Mouse (Mus musculus): ENCODE data around the gene Nek7.

The Nek7 gene

GRCm38 (mm10) chr1:138619996-138620461, at the start of gene Nek7:
Gene Nek7 (minus strand): TSS chr1:138620141.
- DNase-seq (ENCODE audit: low spot score in 2 of 2): no peak

- no peak for DNase-seq (ENCODE audit: low spot score in 2 of 2)
These were observed 42.4 kb upstream of the Nek7 start for GRCm38 (mm10) chr1:138662342-138662741.

DNA sequence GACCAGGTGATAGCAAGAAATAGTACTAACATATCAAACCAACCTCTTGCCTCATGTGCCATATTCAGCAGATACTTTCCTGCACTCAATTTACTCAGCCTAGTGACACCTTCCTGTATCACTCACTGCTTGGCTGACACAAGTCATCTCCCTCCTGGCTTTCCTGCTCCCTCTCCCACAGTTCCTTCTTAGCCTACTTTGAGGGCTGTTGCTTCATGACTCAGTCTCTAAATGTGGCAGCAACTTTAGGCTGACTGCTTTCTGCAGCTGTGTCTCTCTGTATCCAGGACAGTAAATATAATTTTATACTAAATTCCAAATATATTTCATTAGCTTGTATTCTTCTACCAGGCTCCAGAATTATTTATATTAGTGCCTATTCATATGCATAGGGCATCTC, 34.3 kb upstream of the Nek7 start:
- peak in 1 of 2 experiments; percentile 8 for DNase-seq (ENCODE audit: low spot score in 2 of 2)

GRCm38 (mm10) chr1:138644991-138645390, 25.1 kb upstream of the Nek7 start:
- no peak for DNase-seq (ENCODE audit: low spot score in 2 of 2)

DNA sequence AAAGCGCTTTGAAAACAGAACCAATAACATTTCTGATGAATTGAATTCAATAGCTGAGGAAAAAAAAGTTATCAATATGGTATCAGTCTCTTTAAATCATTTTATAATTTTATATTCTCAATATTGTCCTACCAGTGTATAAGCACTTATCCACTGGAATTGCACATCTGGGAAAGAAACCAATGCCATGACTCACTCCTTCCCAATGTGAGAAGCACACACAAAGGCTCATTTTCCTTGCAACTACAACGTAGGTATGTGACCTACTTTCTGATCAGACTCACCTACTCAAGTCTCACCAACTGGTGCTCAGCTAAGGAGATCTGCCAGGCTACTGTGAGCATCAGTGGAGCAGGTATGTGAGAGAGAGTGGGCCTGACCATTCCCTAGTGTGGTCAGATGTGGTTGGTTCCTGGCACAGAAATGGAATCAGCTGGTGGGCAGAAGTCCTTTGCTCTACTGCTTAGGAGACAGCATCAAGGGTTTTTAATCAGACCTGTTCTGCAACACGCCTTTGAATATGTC, 23.4 kb upstream of the Nek7 start:
- no peak for DNase-seq (ENCODE audit: low spot score in 2 of 2)

DNA sequence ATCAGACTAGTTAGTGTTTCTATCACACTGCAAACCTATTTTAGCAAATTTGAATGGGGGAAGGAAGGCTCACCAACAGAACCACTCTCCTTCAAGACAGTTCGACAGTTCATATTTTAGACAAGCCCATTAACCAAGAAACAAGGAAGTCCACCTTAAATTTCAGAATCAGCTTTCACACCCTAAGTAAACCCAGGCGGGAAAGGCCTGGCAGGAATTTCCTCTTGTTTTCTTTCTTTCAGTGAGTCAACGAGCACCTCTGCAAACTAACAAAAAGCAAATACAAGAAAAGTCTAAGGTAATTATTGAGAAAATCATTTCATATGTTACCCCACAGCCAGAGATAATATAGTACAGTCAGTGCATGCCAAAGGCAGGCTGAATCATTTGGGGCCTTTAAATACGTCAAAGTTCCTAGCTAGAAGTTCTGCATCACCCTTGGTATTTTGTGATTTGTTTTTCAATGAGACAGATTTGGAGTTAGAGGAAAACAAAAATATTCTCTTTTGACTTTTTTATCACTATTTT, 21.1 kb upstream of the Nek7 start:
- no peak for DNase-seq (ENCODE audit: low spot score in 2 of 2)

GRCm38 (mm10) chr1:138637850-138638249, 17.9 kb upstream of the Nek7 start:
- DNase-seq (ENCODE audit: low spot score in 2 of 2): no peak

DNA sequence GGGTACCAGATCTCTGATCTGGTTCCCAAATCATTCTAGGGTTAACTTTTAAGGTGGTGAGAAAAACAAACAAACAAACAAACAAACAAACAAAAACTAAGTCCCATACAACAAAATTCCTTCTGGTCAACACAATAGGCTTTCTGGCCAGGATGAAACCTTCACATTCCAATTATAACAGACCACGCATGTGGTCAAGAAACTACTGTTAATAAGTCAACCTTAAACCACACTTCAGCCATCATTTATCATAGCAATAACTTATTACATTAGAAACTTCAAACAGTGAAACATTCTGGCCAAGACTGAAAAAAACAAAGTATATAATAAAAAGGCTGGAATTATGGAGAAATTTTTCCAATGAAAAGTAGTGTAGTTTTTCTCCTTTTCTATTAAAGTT, 14.6 kb upstream of the Nek7 start:
- DNase-seq (ENCODE audit: low spot score in 2 of 2): no peak

GRCm38 (mm10) chr1:138628919-138629318, 9.0 kb upstream of the Nek7 start:
- DNase-seq (ENCODE audit: low spot score in 2 of 2): no peak

GRCm38 (mm10) chr1:138628486-138628885, 8.5 kb upstream of the Nek7 start:
- DNase-seq (ENCODE audit: low spot score in 2 of 2): no peak

- DNase-seq (ENCODE audit: low spot score in 2 of 2): no peak
These were observed 7.9 kb upstream of the Nek7 start for GRCm38 (mm10) chr1:138627804-138628203.

DNA sequence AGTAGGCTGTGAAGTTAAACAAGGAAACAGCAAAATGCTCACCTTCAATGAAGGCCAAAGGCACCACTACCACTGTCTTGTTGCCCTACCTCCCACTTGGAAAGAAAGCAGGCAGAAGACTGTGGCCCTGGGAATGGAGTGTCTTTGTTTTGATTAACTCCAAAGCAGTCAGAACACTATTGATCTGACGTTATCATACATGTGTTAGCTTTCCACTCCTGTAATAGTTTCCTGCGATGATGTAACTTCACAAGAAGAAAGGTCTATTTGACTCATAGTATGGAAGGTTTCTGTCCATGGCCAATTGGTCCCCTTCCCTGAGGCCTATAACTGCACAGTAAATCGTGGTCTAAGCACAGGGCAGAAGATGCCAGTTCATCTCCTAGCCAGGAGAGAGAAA, 6.3 kb upstream of the Nek7 start:
- DNase-seq (ENCODE audit: low spot score in 2 of 2): no peak

GRCm38 (mm10) chr1:138623870-138624269, 3.9 kb upstream of the Nek7 start:
- DNase-seq (ENCODE audit: low spot score in 2 of 2): no peak

DNA sequence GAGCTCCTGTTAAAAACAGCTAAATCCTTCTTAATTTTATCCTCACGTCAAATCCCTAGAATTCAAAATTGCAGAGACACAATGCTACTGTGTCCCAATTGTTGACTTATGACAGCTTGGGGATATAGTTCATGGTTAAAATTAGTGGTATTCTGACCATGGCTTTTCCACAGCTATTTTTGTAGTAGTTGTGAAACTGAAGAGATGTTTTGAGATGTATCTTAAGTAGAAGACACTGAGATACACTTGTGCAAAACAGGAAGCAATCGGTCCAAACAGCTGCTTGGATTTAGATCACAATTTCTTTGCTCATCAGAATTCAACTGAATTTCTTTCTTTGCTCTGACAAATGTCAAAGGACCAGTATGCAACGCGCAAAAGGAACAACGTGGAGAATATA, 2.9 kb upstream of the Nek7 start:
- no peak for DNase-seq (ENCODE audit: low spot score in 2 of 2)

DNA sequence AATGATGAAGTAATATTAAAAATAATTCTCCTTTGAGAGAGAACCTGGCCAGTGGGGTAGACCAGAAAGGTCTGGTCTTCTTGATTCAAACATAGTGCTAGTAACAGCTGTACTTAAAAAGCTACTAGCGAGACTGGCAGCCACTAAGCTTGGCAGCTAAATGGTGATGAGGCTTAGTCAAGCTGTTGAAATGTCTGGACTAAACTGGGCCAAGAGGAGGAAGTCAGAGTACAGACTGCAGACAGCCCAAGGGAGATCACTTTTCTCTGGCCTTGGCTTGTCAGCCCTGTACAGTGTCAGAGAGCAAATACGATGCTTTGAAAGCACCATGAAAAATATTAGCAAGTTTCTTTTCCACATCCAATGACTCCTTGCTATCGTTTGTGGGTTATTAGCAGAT, 2.5 kb upstream of the Nek7 start:
- no peak for DNase-seq (ENCODE audit: low spot score in 2 of 2)

- DNase-seq (ENCODE audit: low spot score in 2 of 2): peak; percentile 95
These were observed 598 bp downstream of the Nek7 start for GRCm38 (mm10) chr1:138619114-138619971.

GRCm38 (mm10) chr1:138618012-138618354, 2.0 kb downstream of the Nek7 start:
- DNase-seq (ENCODE audit: low spot score in 2 of 2): peak; percentile 59 to 82

DNA sequence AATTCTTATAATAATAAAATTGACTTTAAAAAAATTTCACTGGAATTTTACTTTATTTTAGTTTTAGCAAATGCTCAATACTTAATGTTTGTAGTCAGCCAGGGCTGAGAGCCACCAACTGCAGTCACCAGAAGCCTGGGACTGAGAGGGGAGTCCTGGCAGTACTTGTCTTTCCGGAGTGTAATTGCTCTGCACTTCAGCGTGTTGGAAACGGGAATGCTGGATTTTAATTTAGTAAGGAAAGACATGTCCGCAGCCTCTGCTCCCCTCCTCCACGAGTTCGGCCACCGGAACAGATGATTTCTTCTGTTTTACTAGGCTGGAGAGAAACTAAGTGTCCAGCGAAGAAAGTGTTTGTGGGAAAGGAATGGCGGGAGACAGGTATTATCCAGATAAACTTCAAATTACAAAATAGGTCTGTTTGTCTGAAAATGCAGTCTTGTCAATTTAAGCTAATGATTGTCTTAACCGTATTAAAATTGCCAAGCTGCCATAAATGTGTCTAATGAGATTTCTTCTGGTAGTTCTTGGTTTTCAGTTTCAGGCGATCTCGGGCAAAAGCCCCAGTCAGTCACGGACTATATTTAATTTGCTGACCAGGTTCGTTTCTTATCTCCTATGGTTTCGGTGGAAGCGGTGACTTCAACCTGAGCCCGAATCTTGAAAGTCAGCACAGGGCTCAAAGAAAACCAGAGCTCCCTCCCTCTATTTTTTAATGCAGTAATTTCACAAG, 2.5 kb downstream of the Nek7 start:
- DNase-seq (ENCODE audit: low spot score in 2 of 2): no peak

DNA sequence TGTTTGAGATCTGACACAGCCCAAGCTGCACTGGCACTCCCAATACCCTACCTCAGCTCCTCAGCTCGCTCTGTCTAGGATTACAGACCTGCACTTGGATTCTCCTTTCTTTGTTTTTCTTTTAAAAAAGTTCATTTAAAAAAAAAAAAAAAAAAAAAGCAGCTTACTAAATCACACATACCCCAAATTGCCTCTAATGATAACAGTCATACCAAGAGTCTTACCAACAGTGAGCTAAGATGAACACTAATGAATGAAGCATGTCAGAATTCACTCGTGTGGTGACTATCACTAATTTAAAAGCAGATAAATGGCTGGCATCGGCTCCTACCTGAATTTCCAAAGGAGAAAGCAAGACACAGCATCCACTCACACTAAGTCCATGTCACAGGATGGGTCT, 4.6 kb downstream of the Nek7 start:
- no peak for DNase-seq (ENCODE audit: low spot score in 2 of 2)

GRCm38 (mm10) chr1:138614552-138615287, 5.2 kb downstream of the Nek7 start:
- no peak for DNase-seq (ENCODE audit: low spot score in 2 of 2)

DNA sequence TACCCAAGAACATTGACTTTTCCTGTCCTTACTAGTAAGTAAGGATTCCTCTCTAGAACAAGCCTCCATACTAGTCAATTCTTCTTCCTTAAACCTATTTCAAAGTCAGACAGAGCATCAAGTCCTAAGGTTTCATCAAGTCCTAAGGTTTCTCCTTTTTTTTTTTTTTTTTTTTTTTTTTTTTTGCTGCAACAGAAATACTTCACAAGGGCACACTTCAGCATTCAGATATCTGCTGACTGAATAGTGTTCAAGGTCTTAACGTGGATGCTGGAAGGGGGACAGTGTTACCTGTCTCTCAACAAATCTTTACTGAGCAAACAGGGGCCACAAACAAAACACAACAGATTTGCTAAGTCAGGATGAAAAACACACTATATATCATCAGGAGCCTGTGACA, 7.8 kb downstream of the Nek7 start:
- DNase-seq (ENCODE audit: low spot score in 2 of 2): no peak

GRCm38 (mm10) chr1:138609176-138609575, 10.8 kb downstream of the Nek7 start:
- DNase-seq (ENCODE audit: low spot score in 2 of 2): no peak
